Mouse (Mus musculus) small intestine, adult 2 months (tissue): ENCODE data around the gene Cadps2.

ENCODE experiments used
- CTCF ChIP-seq: fragments of 200-500 bp; IDR thresholded peaks from 2 replicates; pipeline ENCODE4 v1.5.1; 2012; ENCODE audit warnings: low read depth, mild to moderate bottlenecking, control low read depth, inconsistent platforms, low read length, moderate library complexity, mixed read lengths; ENCODE audit not compliant: insufficient replicate concordance, insufficient read length; ENCODE audit errors: extremely low read depth
- POLR2A ChIP-seq: fragments of 200-500 bp; IDR thresholded peaks from 2 replicates; pipeline ENCODE4 v1.6.1; 2012; ENCODE audit warnings: low read depth, mild to moderate bottlenecking, control low read depth, inconsistent platforms, low read length, moderate library complexity

DNA sequence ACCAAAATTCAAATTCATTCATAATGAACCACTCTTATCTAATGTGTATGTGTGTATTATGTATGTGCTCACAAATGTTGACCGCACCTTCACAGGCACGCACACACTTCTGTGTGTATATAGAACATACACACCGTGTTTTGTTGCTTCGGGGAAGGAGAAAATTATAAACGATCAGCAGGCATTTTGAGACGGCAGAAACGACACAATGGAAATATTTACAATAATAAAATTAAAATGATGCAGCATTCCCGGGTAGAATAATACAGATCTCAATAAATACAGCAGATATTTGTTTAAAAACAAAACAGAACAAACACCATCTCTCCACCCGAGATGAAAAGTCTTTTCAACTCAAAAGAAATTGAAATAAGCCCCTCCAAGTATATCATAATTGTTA lies 594.1 kb downstream of the Cadps2 start:
- TF ChIP-seq POLR2A (no peak), CTCF (no peak)
